Mouse (Mus musculus) left cerebral cortex, adult 18-20 months (tissue): ENCODE measurements at regions not wholly inside any gene's neighbourhood (a gene's known extent, or its start where the extent isn't known, plus 50 kb on each side); places are given as distances from the start of the nearest gene placed in this dataset.

Source experiments
- DNase-seq, 2 experiments: peaks; one replicate each; pipeline ENCODE4 v3.0.0; 2021 to 2022; ENCODE audit warnings: low spot score in 2 of 2, mixed read lengths in 1 of 2

DNA sequence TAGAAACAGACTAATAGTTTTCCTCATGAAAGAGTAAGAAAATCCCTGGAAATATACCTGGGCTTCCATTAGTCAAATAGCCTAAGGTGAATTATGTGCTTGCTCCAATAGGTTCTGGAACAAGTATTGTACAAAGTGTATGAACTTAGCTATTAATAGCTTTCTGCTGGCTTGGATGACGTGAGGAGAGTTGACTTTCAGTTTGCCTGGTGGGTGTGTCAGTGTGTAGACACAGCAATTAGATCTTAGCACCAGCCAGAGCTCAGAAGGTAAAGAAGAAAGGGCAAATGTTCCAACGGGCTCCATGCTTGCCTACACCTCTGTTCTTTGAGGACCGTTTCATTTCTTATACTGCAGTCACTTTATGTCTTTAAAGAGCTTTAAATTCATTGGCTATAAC, 654.8 kb upstream of the Mef2c start:
- no peak for DNase-seq

DNA sequence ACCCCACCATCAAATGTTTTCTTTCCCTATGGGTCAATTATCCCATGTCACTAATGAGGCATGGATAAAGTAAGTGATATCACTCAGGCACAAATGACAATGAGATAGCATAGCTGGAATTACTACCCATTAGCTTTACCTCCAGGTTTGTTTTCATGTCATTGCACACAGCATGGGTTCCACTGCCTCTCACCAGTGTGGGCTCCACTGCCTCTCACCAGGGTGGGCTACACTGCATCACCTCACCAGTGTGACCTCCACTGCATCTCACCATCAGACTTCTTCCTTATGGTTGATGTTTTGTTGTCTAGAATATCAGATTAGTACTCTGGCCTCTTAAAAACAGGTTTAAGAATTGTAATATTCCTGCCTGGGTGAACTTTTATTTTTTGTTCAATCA, 634.0 kb upstream of the Mef2c start:
- no peak for DNase-seq

DNA sequence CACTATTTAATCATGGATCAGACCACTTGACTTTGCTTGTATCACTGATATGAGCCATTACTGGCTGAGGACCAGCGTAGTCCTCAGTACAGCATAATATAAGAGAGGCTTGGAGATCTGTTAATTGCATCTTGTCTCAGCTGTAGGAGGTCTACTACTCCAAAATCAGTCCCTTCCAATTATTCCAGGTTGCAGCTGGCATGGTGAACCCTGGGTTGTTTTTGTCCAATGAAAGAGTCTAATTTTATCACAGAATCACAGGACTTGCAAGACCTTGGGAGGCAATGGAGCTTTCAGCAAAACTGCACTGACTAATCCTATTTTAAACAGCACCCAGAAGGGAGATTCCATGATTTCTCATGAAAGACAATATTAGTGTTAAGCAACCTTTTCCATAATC, 629.7 kb upstream of the Mef2c start:
- DNase-seq: no peak

DNA sequence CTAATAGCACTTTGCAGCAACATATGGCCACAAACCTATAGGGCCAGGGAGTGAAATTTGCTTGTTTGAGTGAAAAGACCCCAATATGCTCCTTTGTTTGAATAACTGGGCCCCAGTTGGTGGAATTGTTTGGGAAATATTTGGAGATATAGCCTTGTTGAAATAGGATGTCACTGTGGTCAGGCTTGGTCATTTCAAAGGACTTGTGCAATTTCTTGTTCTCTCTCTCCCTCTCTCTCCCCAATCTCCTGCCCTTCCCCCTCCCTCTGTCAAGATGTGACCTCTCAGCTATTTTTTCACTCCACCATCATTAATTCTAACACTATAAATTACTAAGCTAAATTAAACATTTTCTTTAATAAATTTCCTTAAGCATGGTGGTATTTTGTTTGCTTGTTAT, 620.5 kb upstream of the Mef2c start:
- no peak for DNase-seq

DNA sequence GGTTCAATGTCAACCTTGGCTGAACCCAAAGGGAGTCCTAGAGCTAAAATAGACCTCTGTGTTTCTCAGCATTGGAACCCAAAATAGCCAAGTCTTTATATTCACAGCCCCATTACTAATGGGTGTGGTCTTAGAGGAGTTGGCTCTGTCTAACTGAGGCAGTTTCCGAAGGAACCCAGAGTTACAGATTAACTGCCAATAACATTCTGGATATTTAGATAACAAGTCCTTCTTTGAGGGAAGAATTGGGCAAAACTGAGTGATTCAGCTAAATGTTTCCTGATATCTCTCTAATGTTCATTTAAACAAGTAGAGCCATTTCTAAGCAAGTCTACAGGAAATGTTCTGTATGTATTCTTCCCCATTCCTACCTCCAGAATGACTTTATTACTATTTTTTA, 615.1 kb upstream of the Mef2c start:
- DNase-seq: no peak

DNA sequence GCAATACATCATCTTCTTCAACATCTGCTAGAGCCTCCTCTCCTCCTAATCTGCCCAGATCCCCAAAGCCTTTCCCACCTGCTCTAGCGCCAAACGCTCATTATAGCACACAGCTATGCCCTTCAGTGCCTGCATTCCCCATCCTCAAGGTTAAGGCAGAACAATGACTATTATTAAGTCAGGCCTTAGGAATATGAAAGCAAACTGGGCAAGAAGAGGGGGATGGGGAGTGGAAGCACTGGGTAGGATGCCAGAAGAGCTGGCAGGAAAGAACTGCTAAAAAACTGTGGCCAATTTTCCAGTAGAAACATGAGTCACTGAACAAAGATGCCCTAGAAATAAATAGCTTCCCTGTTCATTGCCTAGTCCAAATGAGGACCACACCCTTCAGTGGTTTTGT, 611.1 kb upstream of the Mef2c start:
- DNase-seq: peak; percentile 33 to 39

DNA sequence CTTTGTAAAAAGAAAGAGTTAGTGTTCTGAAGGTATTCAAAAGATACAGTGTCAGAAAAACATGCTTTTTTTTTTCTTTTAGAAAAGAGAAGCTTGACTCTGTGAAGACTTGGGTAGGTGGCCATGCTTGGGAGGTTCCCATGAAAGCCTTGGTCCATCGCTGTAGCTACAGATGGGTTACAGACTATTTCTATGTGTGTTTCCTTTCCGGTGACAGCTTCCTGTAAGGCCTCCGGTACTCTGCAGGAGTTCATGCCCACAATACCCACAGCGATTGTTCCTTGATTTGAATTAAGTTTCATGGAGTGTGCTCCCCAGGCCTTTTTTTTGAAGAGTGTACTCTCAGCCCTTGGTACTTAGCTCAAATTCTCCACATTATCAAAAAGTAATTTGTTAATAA, 604.1 kb upstream of the Mef2c start:
- DNase-seq: no peak

DNA sequence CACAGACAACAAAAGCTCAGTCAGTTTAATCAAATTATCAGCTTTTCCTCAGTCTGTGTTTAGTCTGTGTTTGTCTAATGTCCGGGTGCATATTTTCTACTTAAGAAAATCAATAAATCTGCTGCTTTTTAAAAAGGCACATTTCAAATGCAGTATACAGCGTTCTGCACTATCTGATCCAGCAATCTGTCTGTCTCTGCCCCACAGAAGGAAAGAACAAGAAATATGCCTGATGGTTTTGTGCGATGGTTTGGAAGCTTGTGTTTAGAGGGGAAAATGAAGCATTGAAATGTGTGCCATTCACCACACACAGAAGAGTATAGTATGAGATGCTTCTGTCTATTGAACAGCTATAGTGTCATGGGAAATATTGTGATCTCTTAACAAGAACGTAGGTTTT, 601.7 kb upstream of the Mef2c start:
- no peak for DNase-seq

DNA sequence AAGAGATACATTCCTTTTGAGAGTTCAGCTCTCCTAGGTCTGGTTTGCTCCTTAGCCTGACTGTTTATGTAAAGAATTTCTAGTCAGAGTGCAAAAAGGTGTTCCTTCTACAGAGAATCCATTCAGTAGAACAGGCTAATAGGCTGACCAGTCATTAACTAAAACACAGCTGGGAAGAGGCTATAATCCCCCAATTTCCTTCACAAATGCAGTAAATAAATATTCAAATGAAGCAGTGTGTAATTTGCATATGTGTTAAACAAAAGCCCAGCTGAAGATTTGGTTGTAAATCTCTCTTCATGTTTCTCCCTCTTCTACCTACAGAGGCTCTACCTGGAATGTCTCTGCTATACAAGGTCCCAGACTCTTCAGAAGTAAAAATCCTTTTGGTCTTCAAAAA, 600.2 kb upstream of the Mef2c start:
- no peak for DNase-seq

DNA sequence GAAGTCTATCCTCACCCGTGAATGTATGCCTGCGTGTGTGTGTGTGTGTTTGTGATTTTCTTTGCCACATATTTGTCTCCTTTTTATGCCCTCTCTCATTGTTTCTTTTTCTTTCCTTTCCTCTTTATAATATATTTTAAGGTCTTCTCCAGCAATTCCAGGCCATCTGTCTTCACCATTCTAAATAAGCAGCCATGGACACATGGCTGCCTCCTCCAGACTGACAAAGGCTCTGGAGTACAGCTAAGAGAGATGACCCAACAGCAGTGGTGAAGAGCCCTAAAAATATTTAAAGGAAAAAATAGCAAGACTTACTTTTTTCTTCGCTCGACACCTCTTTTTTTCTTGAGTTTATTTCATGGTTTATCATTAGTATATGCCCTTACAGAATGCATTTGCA, 596.1 kb upstream of the Mef2c start:
- peak in 1 of 2 experiments; percentile 34 for DNase-seq

DNA sequence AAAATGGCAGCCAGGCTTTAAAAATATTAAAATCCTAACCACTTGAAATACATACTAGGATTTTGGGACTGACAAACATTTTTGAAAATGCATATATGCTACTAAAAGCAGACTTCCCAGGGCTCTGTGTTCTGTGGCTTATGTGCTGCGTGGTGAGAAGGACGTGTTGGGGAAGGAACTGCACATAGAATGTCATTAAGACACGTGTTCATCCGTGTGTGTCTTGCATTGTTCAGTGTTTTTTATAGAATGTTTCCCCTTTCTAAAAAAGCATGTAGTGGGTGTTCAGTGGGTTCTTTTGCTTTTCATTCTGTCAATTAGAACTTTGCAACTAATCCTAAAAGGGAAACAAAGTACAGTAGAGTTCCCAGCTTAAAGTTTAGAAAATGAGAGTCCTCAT, 594.7 kb upstream of the Mef2c start:
- DNase-seq: peak in 1 of 2 experiments; percentile 18

DNA sequence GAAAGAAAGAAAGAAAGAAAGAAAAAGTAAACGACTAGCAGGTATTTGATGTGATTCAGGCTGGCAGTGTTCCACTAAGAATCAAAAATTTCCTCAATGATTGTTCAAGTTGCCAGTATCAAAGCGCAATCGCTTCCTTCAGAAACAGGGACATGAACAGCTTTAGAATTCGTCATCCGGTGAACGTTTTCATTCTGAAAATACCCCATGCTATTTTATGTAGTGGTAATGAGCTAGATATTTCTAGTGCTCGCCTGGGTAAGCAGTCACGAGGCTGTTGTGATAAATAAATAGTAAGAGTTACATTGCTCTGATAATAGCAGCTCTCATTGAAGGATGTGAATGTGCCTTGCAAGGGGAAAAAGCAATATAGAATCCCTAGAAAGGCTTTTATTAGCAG, 591.0 kb upstream of the Mef2c start:
- no peak for DNase-seq

DNA sequence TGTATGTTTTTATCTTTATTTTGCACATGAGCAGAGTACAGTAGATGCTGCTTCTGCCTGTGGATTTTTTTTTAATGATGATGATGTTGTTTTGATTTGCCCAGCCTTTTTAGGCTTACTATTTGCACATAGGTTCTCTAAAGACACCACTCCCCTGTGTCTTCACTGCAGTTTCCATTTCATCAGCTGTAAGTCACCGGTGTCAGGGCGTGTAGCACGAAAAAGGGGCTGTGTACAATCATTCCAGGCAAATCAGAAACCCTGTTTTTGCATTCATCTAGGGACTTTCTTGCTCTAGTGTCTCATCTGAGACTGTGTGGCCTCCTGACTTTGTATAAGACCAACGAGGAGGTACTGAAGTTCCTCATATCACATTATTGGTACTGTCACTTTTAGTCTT, 588.6 kb upstream of the Mef2c start:
- DNase-seq: no peak

DNA sequence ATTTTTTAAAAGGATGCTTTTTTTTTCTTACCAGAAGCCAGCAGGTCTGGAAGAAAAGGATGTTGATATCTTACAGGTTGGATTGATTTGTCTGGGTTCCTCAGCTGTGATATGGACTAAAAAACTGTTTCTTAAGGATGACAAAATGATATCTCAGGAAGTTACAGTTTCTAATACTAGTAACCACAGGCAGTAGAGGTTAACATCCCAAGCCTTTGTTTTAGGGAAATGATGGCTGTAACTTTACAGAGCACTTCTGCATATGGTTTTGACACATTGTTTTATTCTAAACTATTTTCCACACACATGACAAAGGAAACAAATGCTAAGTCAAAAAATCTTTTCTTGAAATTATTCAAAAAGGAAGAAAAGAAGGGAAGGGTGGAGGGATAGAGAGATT, 573.8 kb upstream of the Mef2c start:
- DNase-seq: no peak

DNA sequence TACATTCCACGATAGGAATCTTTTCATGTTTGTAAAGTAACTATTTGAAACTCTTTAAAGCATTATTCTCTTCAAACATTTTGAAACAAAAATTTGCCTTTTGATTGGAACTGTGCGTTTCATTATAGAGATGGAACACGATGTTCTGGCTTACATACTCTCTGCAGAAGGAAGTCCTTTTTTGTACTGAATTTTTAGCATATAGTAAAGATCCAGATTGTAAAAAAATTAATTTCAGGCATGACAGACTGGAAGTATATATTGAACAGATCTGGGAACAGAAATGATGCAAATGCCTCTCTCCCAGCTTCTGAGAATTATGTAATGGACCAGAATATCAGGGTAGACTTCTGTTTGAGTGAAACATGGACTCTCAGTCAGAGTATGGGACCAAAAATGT, 566.0 kb upstream of the Mef2c start:
- DNase-seq: no peak

DNA sequence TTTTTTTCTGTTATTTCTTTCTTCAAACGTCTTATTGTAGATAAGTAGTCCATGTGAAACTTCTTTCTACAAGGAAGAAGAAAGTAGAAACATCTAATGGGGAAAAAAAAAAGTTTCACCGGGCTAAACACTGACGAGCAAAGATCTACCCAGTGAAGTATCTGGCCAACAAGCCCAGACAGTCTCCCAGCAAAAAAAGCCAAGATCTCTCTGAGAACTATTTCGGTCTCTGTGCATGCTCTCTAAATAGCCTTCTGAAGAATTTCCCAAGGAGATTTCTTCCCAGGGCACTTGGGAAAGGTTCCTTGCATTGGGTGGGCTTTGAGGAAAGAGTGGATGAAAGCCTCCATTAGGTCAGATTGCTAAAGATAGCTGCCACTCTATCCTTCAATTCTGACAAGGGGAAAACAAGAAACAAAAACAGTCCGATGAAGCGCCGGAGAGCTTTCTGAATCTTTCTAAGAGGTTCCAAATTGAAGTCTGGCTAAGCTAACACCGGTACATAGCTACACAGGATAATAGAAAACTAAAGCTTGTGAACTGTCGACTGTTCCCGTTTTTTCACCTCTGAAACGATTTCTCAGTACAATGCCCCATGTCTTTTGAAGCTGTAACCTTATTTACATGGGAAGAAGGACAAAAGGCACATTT, 561.0 kb upstream of the Mef2c start:
- peak in 1 of 2 experiments; percentile 35 for DNase-seq

DNA sequence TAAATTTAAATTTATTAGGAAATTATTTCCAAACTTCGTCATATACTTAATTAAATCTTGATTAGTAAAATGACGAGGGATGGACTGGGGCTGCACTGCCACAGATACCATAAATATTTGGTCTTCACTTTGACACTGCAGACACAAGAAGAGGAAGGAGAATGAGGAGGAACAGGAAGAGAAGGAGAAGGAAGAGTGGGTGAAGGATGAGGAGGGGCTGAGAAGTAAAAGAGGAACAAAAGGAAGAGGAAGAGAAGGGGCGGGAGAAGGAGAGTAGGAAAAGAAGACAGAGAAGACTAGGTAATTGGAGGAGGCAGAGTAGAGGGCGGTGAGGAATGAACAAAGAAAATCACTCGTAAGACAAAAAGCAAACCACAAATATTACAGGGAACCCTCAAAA, 556.9 kb upstream of the Mef2c start:
- DNase-seq: no peak

DNA sequence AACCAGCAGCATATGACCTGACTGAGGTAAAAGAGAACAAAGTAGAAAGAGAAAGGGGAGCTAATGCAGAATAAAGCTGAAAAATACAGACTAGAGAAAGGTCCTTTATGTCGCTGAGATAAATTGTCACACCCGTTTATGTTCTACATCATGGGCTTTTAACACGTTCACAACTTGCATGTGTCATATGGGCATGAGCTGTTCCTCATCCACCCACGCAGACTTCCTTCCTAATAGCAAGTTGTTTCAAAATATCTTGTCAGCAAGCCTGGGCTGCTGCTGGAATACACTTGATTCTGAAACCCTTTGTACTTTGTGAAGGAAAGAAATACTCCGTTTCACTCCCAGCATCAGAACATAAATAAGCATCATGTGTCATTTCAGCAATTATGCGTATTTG, 554.3 kb upstream of the Mef2c start:
- DNase-seq: peak; percentile 40 to 45

DNA sequence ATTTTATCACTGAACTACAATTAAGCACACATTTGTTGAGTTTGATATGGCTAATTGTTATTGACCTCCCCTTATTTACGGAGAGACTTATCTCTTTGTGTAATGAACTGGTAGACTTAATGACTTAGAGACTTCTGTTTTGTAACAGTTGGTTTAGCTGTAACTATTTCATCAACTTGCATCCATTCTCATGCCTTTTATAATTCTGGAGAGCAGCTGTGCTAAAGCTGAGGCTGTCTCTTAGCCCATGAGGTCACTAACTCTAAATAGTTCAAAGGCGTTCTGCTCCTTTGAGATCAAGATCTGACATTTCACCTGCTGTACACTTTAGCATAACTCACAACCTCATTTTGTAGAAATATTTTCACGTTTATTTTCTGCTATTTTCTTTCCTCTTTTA, 541.5 kb upstream of the Mef2c start:
- DNase-seq: no peak

DNA sequence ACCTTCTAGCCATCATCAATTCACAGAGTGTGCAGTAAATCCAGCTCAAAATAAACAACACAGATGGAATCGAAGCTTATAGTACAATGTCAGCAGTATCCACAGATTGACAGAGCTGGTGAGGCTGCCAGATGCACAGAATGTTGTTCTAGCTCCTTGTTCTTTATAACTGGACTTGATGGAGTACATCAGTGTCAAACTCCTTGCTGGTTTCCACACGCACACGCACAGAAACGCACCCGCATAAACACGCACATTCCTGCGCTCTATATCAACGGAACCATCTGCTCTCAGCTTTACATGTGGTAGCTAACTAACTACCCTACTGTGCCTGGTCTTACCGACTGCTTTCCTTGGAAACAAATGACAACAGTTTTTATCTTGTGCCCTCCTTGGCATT, 532.1 kb upstream of the Mef2c start:
- DNase-seq: peak; percentile 7 to 19

DNA sequence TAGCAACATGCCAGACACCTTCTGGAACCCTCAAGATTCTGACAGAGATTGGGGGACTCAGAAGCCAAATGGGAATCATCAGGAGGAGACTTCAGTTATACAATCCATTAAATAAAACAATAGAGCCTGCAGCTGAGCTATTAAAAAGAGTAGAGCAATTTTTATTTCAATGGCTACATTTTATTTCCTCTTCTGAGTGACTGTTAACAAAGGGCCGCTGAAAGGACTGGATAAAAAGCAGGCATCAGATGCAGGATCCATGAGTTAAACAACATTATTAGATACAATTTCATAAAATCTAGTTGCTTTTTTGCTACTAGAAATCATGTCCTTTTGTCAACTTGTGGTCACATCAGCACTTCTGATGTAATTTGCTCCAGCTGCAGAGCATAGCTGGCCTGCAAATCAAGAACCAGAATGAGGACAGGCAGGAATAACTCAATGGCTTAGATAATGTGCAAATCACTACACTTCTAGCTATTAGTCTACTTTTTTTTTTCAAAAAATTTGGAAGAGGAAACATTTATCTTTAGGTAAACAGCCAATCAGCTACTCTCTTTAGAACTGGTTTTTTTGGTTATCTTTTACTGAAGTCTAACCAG, 529.5 kb upstream of the Mef2c start:
- no peak for DNase-seq

DNA sequence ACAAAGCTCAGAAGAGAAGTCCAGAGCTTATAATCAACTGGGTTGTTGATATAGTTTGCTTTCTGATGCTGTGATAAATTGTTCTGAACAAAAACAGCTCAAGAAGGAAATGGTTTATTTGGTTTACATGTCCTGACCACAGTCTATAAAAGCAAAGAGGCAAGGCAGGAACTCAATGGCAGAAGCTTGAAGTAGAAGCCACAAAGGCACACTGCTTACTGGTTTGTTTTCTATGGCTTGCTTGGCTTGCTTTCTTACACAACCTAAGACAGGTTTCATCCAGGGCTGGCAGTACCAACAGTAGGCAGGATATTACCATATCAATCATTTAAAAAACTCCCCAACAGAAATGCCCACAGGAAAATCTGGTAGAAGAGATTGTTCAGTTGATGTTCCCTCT, 502.7 kb upstream of the Mef2c start:
- no peak for DNase-seq

DNA sequence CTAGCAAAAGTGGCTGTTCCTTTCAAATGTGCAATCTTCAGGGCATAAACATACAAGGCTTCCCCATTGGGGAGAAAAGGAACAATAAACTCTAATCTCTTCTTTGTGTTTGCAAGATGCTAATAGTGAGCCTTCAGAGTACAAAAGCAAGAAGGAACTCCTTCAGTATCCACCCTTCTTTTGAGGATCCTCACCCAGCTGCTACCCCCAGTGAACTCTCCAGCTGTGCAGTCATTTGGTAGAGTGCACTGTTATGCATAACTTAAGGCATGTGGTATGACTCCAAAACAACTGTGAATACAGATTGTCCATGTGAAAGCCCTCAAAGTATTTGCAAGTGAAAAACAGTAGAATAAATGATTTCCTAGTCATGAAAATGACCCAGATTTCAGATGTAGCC, 487.1 kb upstream of the Mef2c start:
- DNase-seq: no peak

DNA sequence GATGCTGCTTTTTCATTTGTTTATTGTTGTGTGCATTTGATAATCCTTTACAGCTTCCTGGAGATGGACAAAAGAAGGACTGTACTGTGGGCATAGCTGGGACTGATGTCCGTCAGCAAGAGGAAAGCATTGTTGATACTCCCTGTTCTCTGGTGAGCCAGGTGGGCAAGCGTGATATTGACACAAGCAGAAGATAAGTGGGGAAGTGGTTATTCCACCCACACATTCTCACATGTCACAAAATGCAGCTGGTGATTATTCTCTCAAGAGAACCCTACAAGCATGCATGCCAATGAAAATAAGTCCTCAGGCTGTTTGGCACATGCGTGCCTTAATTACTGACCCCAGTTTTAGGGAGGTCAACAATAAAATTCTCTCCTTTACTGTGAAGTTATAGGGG, 483.0 kb upstream of the Mef2c start:
- DNase-seq: no peak
